10 mouse cellular contexts compared by ENCODE assay signal in genomic region chr5:66323603-66324002, GRCm38 (mm10).
DNase-seq lines count a peak whose midpoint lies in the region; ATAC-seq lines count a peak whose summit lies in the region.
"Had no signal": no experiment of that assay in that cellular context is flagged by ENCODE, and none has a peak within 500 bp of the region (broad histone marks: within the 10 kb centered on the region; RNA-seq: fewer than 3 reads in every experiment).

No protein-coding gene starts in this region.

- intact Hi-C loops in left cerebral cortex, postnatal 14 days (cut with DNase I): no loop called here

- H3K4me2 ChIP-seq in heart, embryonic 14.5 days (ENCODE audit: low read length): peak overlapping the region; percentile 63
- H3K4me2 ChIP-seq: limb, embryonic 13.5 days had no signal

- ATAC-seq in heart, embryonic 14.5 days (ENCODE audit: insufficient number of reproducible peaks, insufficient read depth, low FRiP score, low read depth): peak; percentile 64
- ATAC-seq in megakaryocyte-erythroid progenitor cell, adult 5-6 weeks (replicated peaks; ENCODE audit: low FRiP score, low TSS enrichment, poor library complexity, severe bottlenecking): no peak
- ATAC-seq in erythroid progenitor cell, adult 5-6 weeks (replicated peaks; ENCODE audit: low FRiP score, poor library complexity, severe bottlenecking): no peak

- peaks cover 32 to 52% of the 10 kb centered on the region in 2 experiments for H3K4me1 ChIP-seq in heart, embryonic 14.5 days (ENCODE audit: control insufficient read depth in 2 of 2, insufficient read depth in 2 of 2, low read length in 2 of 2)

- peak overlapping the region; percentile 83 to 92 for H3K27ac ChIP-seq in heart, embryonic 14.5 days (replicated peaks in 1 of 2; ENCODE audit: control insufficient read depth in 1 of 2, insufficient read depth in 1 of 2, low read depth in 2 of 2, low read length in 2 of 2)
- H3K27ac ChIP-seq: limb, embryonic 13.5 days had no signal

- 16% methylated on average over 11 of the region's 11 CpGs for WGBS in heart, embryonic 14.5 days

- H3K27me3 ChIP-seq in heart, embryonic 14.5 days (ENCODE audit: control insufficient read depth, insufficient read depth, low read length): no peaks in the 10 kb centered on the region
- H3K27me3 ChIP-seq: limb, embryonic 13.5 days had no signal

- DNase-seq in 416B (ENCODE audit: low read depth): peak; percentile 74
- peak; percentile 63 to 69 for DNase-seq in frontal cortex, postnatal 10 days (ENCODE audit: low spot score in 2 of 2)
- DNase-seq in left cerebral cortex, postnatal 14 days (ENCODE audit: low spot score in 2 of 2): peak; percentile 78 to 85
- no peak for DNase-seq in B cell, adult 2 months
- DNase-seq in embryo, embryonic 10.5 days (ENCODE audit: low spot score): no peak
- DNase-seq: kidney, adult 11 months had no signal

- no peaks in the 10 kb centered on the region for H3K36me3 ChIP-seq in heart, embryonic 14.5 days (ENCODE audit: control insufficient read depth, insufficient read depth, low read length)

- no peaks in the 10 kb centered on the region for H3K9me3 ChIP-seq in heart, embryonic 14.5 days (ENCODE audit: control insufficient read depth, low read length)
- H3K9me3 ChIP-seq: limb, embryonic 13.5 days had no signal

- H3K4me3 ChIP-seq in heart, embryonic 14.5 days (ENCODE audit: control insufficient read depth in 1 of 2, insufficient read depth in 1 of 2, low read depth in 1 of 2, low read length in 2 of 2): peak overlapping the region; percentile 7 to 19
- H3K4me3 ChIP-seq: limb, embryonic 13.5 days had no signal

- H3K9ac ChIP-seq in heart, embryonic 14.5 days (ENCODE audit: low read length): peak overlapping the region; percentile 50
- H3K9ac ChIP-seq: limb, embryonic 13.5 days had no signal

Comparison
In these comparisons a context has a peak if more than half of its experiments do, and no peak if none do; other contexts are left out.
1. DNase-seq: peak in 416B (single experiment), frontal cortex, postnatal 10 days (2 of 2) and left cerebral cortex, postnatal 14 days (2 of 2); none in B cell, adult 2 months (0 of 2) and embryo, embryonic 10.5 days (single experiment).